Mouse (Mus musculus) stomach, postnatal 0 days (tissue): ENCODE measurements at regions not wholly inside any gene's neighbourhood (a gene's known extent, or its start where the extent isn't known, plus 50 kb on each side); places are given as distances from the start of the nearest gene placed in this dataset.

Experiments
- CTCF ChIP-seq: IDR thresholded peaks from 2 replicates; pipeline ENCODE4 v1.5.1; 2016; ENCODE audit warnings: antibody characterized with exemption, low read depth, mild to moderate bottlenecking, moderate library complexity
- EP300 ChIP-seq: optimal IDR thresholded peaks from 2 replicates; pipeline ENCODE3; 2016; ENCODE audit warnings: antibody characterized with exemption

DNA sequence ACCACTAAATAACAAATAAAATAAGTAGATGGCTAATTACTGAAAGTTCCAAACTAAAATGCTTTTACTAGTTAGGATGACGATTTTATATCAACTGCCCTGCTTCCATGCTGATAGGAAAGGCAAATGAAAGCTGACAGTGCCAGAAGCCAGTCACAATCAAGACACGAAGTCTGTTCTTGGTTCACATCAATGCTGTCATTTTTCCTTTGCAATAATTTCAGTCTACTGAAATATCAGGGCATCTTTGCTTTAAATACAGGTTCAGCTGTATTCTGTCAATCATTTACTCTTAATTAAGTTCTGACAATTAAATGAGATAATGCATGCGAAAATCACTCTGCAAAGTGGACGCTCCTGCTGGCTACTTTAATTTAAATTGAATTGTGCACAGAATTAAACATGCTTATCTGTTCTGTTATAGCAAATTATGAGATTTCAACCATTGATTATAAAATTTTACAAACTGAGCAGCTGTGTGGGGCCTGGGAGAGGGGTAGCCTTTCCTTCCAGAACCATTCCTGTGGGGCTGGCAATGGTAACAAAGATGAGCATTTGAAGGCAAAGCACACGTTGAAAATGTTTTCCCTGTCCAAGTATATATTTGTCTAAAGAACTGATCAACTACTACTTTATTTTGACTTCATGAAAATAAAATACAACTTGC, 160.1 kb upstream of the Cttnbp2 start:
- TF ChIP-seq CTCF (no peak), EP300 (no peak)
